Mouse (Mus musculus) gastrocnemius, adult 2 months (tissue): ENCODE measurements at regions not wholly inside any gene's neighbourhood (a gene's known extent, or its start where the extent isn't known, plus 50 kb on each side); places are given as distances from the start of the nearest gene placed in this dataset.

ENCODE experiments used
- DNase-seq: peaks from one replicate; pipeline ENCODE4 v3.0.0; 2022
- H3K27ac ChIP-seq: fragments of 200-600 bp; 2 replicates; pipeline ENCODE4 v1.8.1; 2022; ENCODE audit warnings: mild to moderate bottlenecking
- H3K4me3 ChIP-seq: fragments of 200-600 bp; 2 replicates; pipeline ENCODE4 v1.8.1; 2022; ENCODE audit warnings: mild to moderate bottlenecking, moderate library complexity
- CTCF ChIP-seq: fragments of 200-600 bp; IDR thresholded peaks from 2 replicates; pipeline ENCODE4 v1.8.1; 2022; ENCODE audit warnings: antibody characterized with exemption, mild to moderate bottlenecking, moderate library complexity
- intact Hi-C: fragments of 180-260 bp; cut with DNase I; formaldehyde crosslinking; loops from one replicate; pipeline ENCODE4 v1.15.1; 2025

- intact Hi-C loops = no loop called here
- no peak overlapping the region for H3K4me3 ChIP-seq
- TF ChIP-seq CTCF = no peak
- DNase-seq = no peak
- no peak overlapping the region for H3K27ac ChIP-seq
These were observed 156.6 kb downstream of the Snx10 start for GRCm38 (mm10) chr6:51680239-51680857.

- no peak overlapping the region for H3K27ac ChIP-seq
- no peak for TF ChIP-seq CTCF
- intact Hi-C loops = no loop called here
- H3K4me3 ChIP-seq = no peak overlapping the region
- DNase-seq = no peak
These were observed 159.4 kb downstream of the Snx10 start for GRCm38 (mm10) chr6:51683131-51683530.

GRCm38 (mm10) chr6:51685651-51686287 lies 162.1 kb downstream of the Snx10 start:
- no peak for TF ChIP-seq CTCF
- Histone ChIP-seq H3K27ac (no peak overlapping the region), H3K4me3 (no peak overlapping the region)
- DNase-seq = no peak
- intact Hi-C loops = no loop called here

- H3K27ac ChIP-seq = no peak overlapping the region
- intact Hi-C loops = no loop called here
- DNase-seq = no peak
- no peak overlapping the region for H3K4me3 ChIP-seq
- no peak for TF ChIP-seq CTCF
These were observed 167.3 kb downstream of the Snx10 start for GRCm38 (mm10) chr6:51690795-51691563.

- H3K27ac ChIP-seq = no peak overlapping the region
- TF ChIP-seq CTCF = no peak
- no peak for DNase-seq
- intact Hi-C loops = no loop called here
- no peak overlapping the region for H3K4me3 ChIP-seq
These were observed 170.3 kb downstream of the Snx10 start for GRCm38 (mm10) chr6:51693984-51694383.

GRCm38 (mm10) chr6:51696396-51696795 lies 172.7 kb downstream of the Snx10 start:
- Histone ChIP-seq H3K4me3 (no peak overlapping the region), H3K27ac (no peak overlapping the region)
- no peak for DNase-seq
- no peak for TF ChIP-seq CTCF
- intact Hi-C loops = no loop called here

- H3K4me3 ChIP-seq = no peak overlapping the region
- H3K27ac ChIP-seq = no peak overlapping the region
- DNase-seq = no peak
- intact Hi-C loops = no loop called here
- TF ChIP-seq CTCF = no peak
These were observed 174.1 kb downstream of the Snx10 start for GRCm38 (mm10) chr6:51697754-51698153.

GRCm38 (mm10) chr6:51698244-51698643 lies 174.5 kb downstream of the Snx10 start:
- intact Hi-C loops = no loop called here
- no peak for TF ChIP-seq CTCF

GRCm38 (mm10) chr6:51701253-51702020 lies 177.7 kb downstream of the Snx10 start:
- Histone ChIP-seq H3K27ac (no peak overlapping the region), H3K4me3 (no peak overlapping the region)
- TF ChIP-seq CTCF = no peak
- no peak for DNase-seq
- intact Hi-C loops = no loop called here

More at GRCm38 (mm10) chr6:51698244-51698643, 174.5 kb downstream of the Snx10 start:
- DNase-seq = no peak
- no peak overlapping the region for H3K4me3 ChIP-seq
- no peak overlapping the region for H3K27ac ChIP-seq

GRCm38 (mm10) chr6:51702456-51703171 lies 178.9 kb downstream of the Snx10 start:
- TF ChIP-seq CTCF = no peak
- no peak for DNase-seq
- no peak overlapping the region for H3K4me3 ChIP-seq
- H3K27ac ChIP-seq = no peak overlapping the region
- intact Hi-C loops = no loop called here

- Histone ChIP-seq H3K4me3 (no peak overlapping the region), H3K27ac (no peak overlapping the region)
- intact Hi-C loops = no loop called here
- TF ChIP-seq CTCF = no peak
- DNase-seq = no peak
These were observed 184.3 kb downstream of the Snx10 start for GRCm38 (mm10) chr6:51708011-51708410.

- no peak for DNase-seq
- H3K27ac ChIP-seq = no peak overlapping the region
- no peak for TF ChIP-seq CTCF
- H3K4me3 ChIP-seq = no peak overlapping the region
- intact Hi-C loops = no loop called here
These were observed 185.1 kb downstream of the Snx10 start for GRCm38 (mm10) chr6:51708668-51709339.
